Mouse (Mus musculus): ENCODE results near the gene Zmynd10.

Gene Zmynd10

GRCm38 (mm10) chr9:107581584-107581983, 34.5 kb downstream of the Zmynd10 start:
- DNase-seq = no peak

GRCm38 (mm10) chr9:107582509-107583062, 35.5 kb downstream of the Zmynd10 start:
- DNase-seq = no peak

GRCm38 (mm10) chr9:107583174-107583573, 36.1 kb downstream of the Zmynd10 start:
- DNase-seq = no peak

- no peak for DNase-seq
These were observed 39.4 kb downstream of the Zmynd10 start for GRCm38 (mm10) chr9:107586504-107586903.

GRCm38 (mm10) chr9:107586974-107587832, 40.1 kb downstream of the Zmynd10 start, which contains the start of gene Ifrd2:
Ifrd2 (plus strand) TSS chr9:107587642.
- DNase-seq = peak; percentile 100

- peak; percentile 66 for DNase-seq
These were observed 40.9 kb downstream of the Zmynd10 start for GRCm38 (mm10) chr9:107587833-107588639.

GRCm38 (mm10) chr9:107590058-107590772, 43.1 kb downstream of the Zmynd10 start:
- DNase-seq = peak; percentile 81

GRCm38 (mm10) chr9:107590773-107591060, 43.6 kb downstream of the Zmynd10 start:
- no peak for DNase-seq

GRCm38 (mm10) chr9:107593101-107593976, 46.2 kb downstream of the Zmynd10 start:
- DNase-seq = no peak

GRCm38 (mm10) chr9:107594281-107595062, 47.4 kb downstream of the Zmynd10 start:
- DNase-seq = no peak

GRCm38 (mm10) chr9:107596619-107597569, 49.8 kb downstream of the Zmynd10 start:
- DNase-seq = peak; percentile 47

- DNase-seq = no peak
These were observed 51.3 kb downstream of the Zmynd10 start for GRCm38 (mm10) chr9:107598385-107598784.

- no peak for DNase-seq
These were observed 52.3 kb downstream of the Zmynd10 start for GRCm38 (mm10) chr9:107599433-107599832.

GRCm38 (mm10) chr9:107599842-107600241, 52.7 kb downstream of the Zmynd10 start:
- DNase-seq = no peak

GRCm38 (mm10) chr9:107600745-107601144, 53.6 kb downstream of the Zmynd10 start:
- DNase-seq = peak; percentile 50
